ENCODE assay signal across 22 mouse cellular contexts in the genomic region with DNA sequence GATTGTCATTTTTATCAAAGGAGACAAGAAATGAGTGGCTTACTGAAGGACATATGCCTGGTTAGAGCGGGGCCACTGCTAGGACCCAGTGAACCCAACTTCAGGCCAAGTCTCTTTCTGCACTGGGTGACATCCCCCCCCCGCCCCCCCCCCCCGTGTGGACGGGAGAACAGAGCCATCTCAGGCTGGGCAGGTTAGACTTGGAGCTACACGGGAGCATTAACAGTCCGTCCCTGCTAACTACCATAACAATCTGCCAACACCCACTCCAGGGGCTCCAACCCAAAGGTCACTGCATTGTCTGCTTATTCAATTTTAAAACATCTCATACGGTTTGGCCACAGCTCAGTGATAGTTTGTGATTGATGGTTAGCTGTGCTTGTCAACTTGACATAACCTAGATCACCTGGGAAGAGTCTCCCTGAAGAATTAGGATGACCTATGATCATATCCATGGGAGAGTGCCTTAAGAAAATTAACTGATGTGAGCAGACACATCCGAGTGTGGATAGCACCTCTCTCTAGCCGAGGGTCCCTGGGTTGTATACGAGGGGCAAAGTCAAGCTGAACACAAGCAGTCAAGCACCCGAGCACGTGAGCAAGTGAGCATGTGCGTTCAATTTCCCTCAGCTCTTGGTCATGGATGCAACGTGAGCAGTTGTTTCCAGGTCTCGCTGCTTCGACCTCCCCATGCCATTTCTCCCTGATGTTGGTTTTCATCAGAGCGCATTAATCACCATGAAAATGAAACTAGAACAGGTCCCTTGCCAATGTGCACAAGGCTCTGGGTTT. TPM values are rescaled to one million over a fixed set of nuclear protein-coding genes. Genes with fewer than 3 reads are reported as not detected.
A peak's percentile ranks its signal among the peaks of the same experiment; 100 is the strongest.
DNase-seq lines count a peak whose midpoint lies in the region; ATAC-seq and TF ChIP-seq lines count a peak whose summit lies in the region.
"Had no signal": no experiment of that assay in that cellular context is flagged by ENCODE, and none has a peak within 500 bp of the region (broad histone marks: within the 10 kb centered on the region; RNA-seq: fewer than 3 reads in every experiment).

No protein-coding gene starts in this region.

- H3K4me1 ChIP-seq in cerebellum, adult 2 months (ENCODE audit: control insufficient read depth, insufficient read depth, low read length): peaks cover 21% of the 10 kb centered on the region
- peaks cover 50% of the 10 kb centered on the region for H3K4me1 ChIP-seq in forebrain, embryonic 15.5 days
- peaks cover 54% of the 10 kb centered on the region for H3K4me1 ChIP-seq in forebrain, embryonic 12.5 days
- peaks cover 22% of the 10 kb centered on the region for H3K4me1 ChIP-seq in midbrain, embryonic 11.5 days (ENCODE audit: control insufficient read depth, insufficient read depth, low read length)
- H3K4me1 ChIP-seq in midbrain, embryonic 10.5 days: peaks cover 69% of the 10 kb centered on the region
- peaks cover 13% of the 10 kb centered on the region; the same call in 1 of the 2 replicates for H3K4me1 ChIP-seq in midbrain, postnatal 0 days (ENCODE audit: insufficient read depth, low read length)

- peak overlapping the region; percentile 22; the same call in 1 of the 2 replicates for H3K4me2 ChIP-seq in forebrain, embryonic 15.5 days (replicated peaks)
- H3K4me2 ChIP-seq in forebrain, embryonic 12.5 days: no peak overlapping the region
- no peak overlapping the region for H3K4me2 ChIP-seq in midbrain, embryonic 11.5 days
- H3K4me2 ChIP-seq in midbrain, postnatal 0 days (ENCODE audit: low read depth, low read length, poor library complexity, severe bottlenecking): peak overlapping the region; percentile 22; the same call in 1 of the 2 replicates
- H3K4me2 ChIP-seq: embryonic facial prominence, embryonic 12.5 days; heart, embryonic 11.5 days; limb, embryonic 15.5 days; lung, embryonic 14.5 days had no signal

- no peak overlapping the region for H3K9ac ChIP-seq in forebrain, embryonic 15.5 days (replicated peaks)
- no peak overlapping the region for H3K9ac ChIP-seq in forebrain, embryonic 12.5 days
- no peak overlapping the region for H3K9ac ChIP-seq in midbrain, embryonic 11.5 days (ENCODE audit: low read length)
- no peak overlapping the region for H3K9ac ChIP-seq in midbrain, postnatal 0 days (replicated peaks; ENCODE audit: low read length, poor library complexity, severe bottlenecking)
- H3K9ac ChIP-seq: embryonic facial prominence, embryonic 12.5 days; limb, embryonic 15.5 days; liver, embryonic 14.5 days; lung, embryonic 14.5 days had no signal

- no peak for TF ChIP-seq POLR2A in cerebellum, adult 2 months (IDR thresholded peaks at IDR 0.05; ENCODE audit: borderline replicate concordance, insufficient read depth, low read length)

- H3K4me3 ChIP-seq in cerebellum, adult 2 months (replicated peaks; ENCODE audit: insufficient read depth, low read depth, low read length): peak overlapping the region; percentile 30
- no peak overlapping the region for H3K4me3 ChIP-seq in forebrain, embryonic 15.5 days
- H3K4me3 ChIP-seq in forebrain, embryonic 12.5 days (replicated peaks): no peak overlapping the region
- no peak overlapping the region for H3K4me3 ChIP-seq in midbrain, embryonic 11.5 days (ENCODE audit: low read depth, low read length)
- H3K4me3 ChIP-seq in midbrain, embryonic 10.5 days: no peak overlapping the region
- no peak overlapping the region for H3K4me3 ChIP-seq in midbrain, postnatal 0 days (ENCODE audit: low read depth, low read length)
- H3K4me3 ChIP-seq: embryonic facial prominence, embryonic 12.5 days; limb, embryonic 15.5 days had no signal

- peak overlapping the region; percentile 74 for H3K27ac ChIP-seq in cerebellum, adult 2 months (ENCODE audit: insufficient read depth, low read length)
- H3K27ac ChIP-seq in forebrain, embryonic 15.5 days (replicated peaks): no peak overlapping the region
- H3K27ac ChIP-seq in forebrain, embryonic 12.5 days: no peak overlapping the region; the same call in 1 of the 2 replicates
- H3K27ac ChIP-seq in midbrain, embryonic 11.5 days (ENCODE audit: low read depth, low read length): no peak overlapping the region
- H3K27ac ChIP-seq in midbrain, embryonic 10.5 days (replicated peaks): no peak overlapping the region
- no peak overlapping the region for H3K27ac ChIP-seq in midbrain, postnatal 0 days (ENCODE audit: low read depth, low read length)
- H3K27ac ChIP-seq: embryonic facial prominence, embryonic 12.5 days; limb, embryonic 15.5 days; liver, embryonic 14.5 days had no signal

- TF ChIP-seq CTCF in cerebellum, adult 2 months (IDR thresholded peaks at IDR 0.05; ENCODE audit: borderline replicate concordance, insufficient read depth, low read depth, low read length): no peak
- TF ChIP-seq CTCF in midbrain, postnatal 0 days (IDR thresholded peaks at IDR 0.05): no peak

- DNase-seq in cerebellum, adult 2 months: peak; percentile 32 to 52
- DNase-seq in cerebellum, adult 9-11 months: no peak
- peak; percentile 82 for DNase-seq in midbrain, embryonic 11.5 days (ENCODE audit: low spot score, missing footprints)
- DNase-seq in midbrain, embryonic 10.5 days (ENCODE audit: low spot score): no peak
- no peak for DNase-seq in midbrain, postnatal 0 days (ENCODE audit: low spot score)
- DNase-seq in layer of hippocampus, postnatal 36 days: no peak
- DNase-seq: adrenal gland, adult 8-10 months; heart, postnatal 10 days; kidney, adult 18-20 months; kidney, postnatal 4 days; lung, embryonic 14.5 days; right cerebral cortex, postnatal 25 days; spleen, adult 18-20 months had no signal

- no peaks in the 10 kb centered on the region for H3K27me3 ChIP-seq in cerebellum, adult 2 months (ENCODE audit: control insufficient read depth, insufficient read depth, low read length)
- H3K27me3 ChIP-seq in forebrain, embryonic 15.5 days: no peaks in the 10 kb centered on the region
- no peaks in the 10 kb centered on the region for H3K27me3 ChIP-seq in forebrain, embryonic 12.5 days
- H3K27me3 ChIP-seq in midbrain, embryonic 11.5 days (ENCODE audit: control insufficient read depth, insufficient read depth, low read length): no peaks in the 10 kb centered on the region
- H3K27me3 ChIP-seq in midbrain, embryonic 10.5 days (ENCODE audit: low read depth, poor library complexity, severe bottlenecking): peaks cover 22% of the 10 kb centered on the region
- no peaks in the 10 kb centered on the region for H3K27me3 ChIP-seq in midbrain, postnatal 0 days (ENCODE audit: insufficient read depth, low read length)
- H3K27me3 ChIP-seq: limb, embryonic 15.5 days had no signal

- WGBS in cerebellum, adult 2 months: 21% methylated on average over 17 of the region's 17 CpGs
- WGBS in forebrain, embryonic 15.5 days: 73% methylated on average over 17 of the region's 17 CpGs
- 86% methylated on average over 14 of the region's 17 CpGs for WGBS in forebrain, embryonic 12.5 days
- 74% methylated on average over 17 of the region's 17 CpGs for WGBS in midbrain, embryonic 11.5 days
- 80% methylated on average over 17 of the region's 17 CpGs for WGBS in midbrain, embryonic 10.5 days
- WGBS in midbrain, postnatal 0 days: 75% methylated on average over 16 of the region's 17 CpGs

- no peak for ATAC-seq in forebrain, embryonic 15.5 days (replicated peaks)
- ATAC-seq in forebrain, embryonic 12.5 days (ENCODE audit: low FRiP score): no peak
- ATAC-seq in midbrain, embryonic 11.5 days (ENCODE audit: low FRiP score): no peak
- no peak for ATAC-seq in midbrain, postnatal 0 days (ENCODE audit: low FRiP score)
- ATAC-seq: activated CD4-positive, CD25-positive, alpha-beta regulatory T cell, adult 4 months had no signal

- H3K36me3 ChIP-seq in forebrain, embryonic 15.5 days: no peaks in the 10 kb centered on the region
- H3K36me3 ChIP-seq in forebrain, embryonic 12.5 days (replicated peaks): 0 out of 2 replicates have a peak, but pooled peaks cover 6% of the 10 kb centered on the region
- H3K36me3 ChIP-seq in midbrain, embryonic 11.5 days (ENCODE audit: control insufficient read depth, insufficient read depth, low read length): no peaks in the 10 kb centered on the region
- peaks cover 5% of the 10 kb centered on the region for H3K36me3 ChIP-seq in midbrain, embryonic 10.5 days
- H3K36me3 ChIP-seq in midbrain, postnatal 0 days (ENCODE audit: insufficient read depth, low read length): no peaks in the 10 kb centered on the region
- H3K36me3 ChIP-seq: embryonic facial prominence, embryonic 12.5 days; limb, embryonic 15.5 days had no signal

- no peaks in the 10 kb centered on the region for H3K9me3 ChIP-seq in forebrain, embryonic 15.5 days
- H3K9me3 ChIP-seq in forebrain, embryonic 12.5 days: no peaks in the 10 kb centered on the region
- no peaks in the 10 kb centered on the region for H3K9me3 ChIP-seq in midbrain, embryonic 11.5 days (ENCODE audit: control insufficient read depth, low read length)
- H3K9me3 ChIP-seq in midbrain, embryonic 10.5 days (replicated peaks): no peaks in the 10 kb centered on the region
- no peaks in the 10 kb centered on the region for H3K9me3 ChIP-seq in midbrain, postnatal 0 days (ENCODE audit: low read length)
- H3K9me3 ChIP-seq: embryonic facial prominence, embryonic 12.5 days; limb, embryonic 15.5 days had no signal

RNA-seq across cellular contexts. Expression of a gene that starts 4.1 kb away (rescaled TPM):
- 132 and 145 TPM in 2 replicates for polyA plus RNA-seq in cerebellum, adult 2 months (2012; rRNA removed)
- polyA plus RNA-seq in forebrain, embryonic 15.5 days (2015; fragmentation: Nextera tagmentation; extraction: Ambion mirVana): 135 TPM in 2 replicates
- 119 and 157 TPM in 2 replicates for polyA plus RNA-seq in forebrain, embryonic 12.5 days (2016; fragmentation: Nextera tagmentation; extraction: Ambion mirVana)
- 69.5 and 73.3 TPM in 2 replicates for polyA plus RNA-seq in midbrain, embryonic 11.5 days (2014; fragmentation: Nextera tagmentation; extraction: Ambion mirVana)
- 47.7 and 66.6 TPM in 2 replicates for polyA plus RNA-seq in midbrain, embryonic 10.5 days (2016; fragmentation: Nextera tagmentation; extraction: Ambion mirVana)
- total RNA-seq in midbrain, postnatal 0 days (2014; rRNA removed): 127 and 136 TPM in 2 replicates
- polyA plus RNA-seq in midbrain, postnatal 0 days (2015; fragmentation: Nextera tagmentation; extraction: Ambion mirVana): 96.8 and 113 TPM in 2 replicates
- 10 to 100 TPM; 94.4 to 96.4 TPM for total RNA-seq in layer of hippocampus, postnatal 36 days (2021)
- total RNA-seq: megakaryocyte, adult 5-6 weeks; monocyte, adult 5-6 weeks had no signal
- polyA plus RNA-seq: activated CD4-positive, CD25-positive, alpha-beta regulatory T cell, adult 4 months had no signal

RNA-seq across cellular contexts. Expression of a gene that starts 32.7 kb away (rescaled TPM):
- polyA plus RNA-seq in cerebellum, adult 2 months (2012; rRNA removed): 11.8 and 12.1 TPM in 2 replicates
- polyA plus RNA-seq in forebrain, embryonic 15.5 days (2015; fragmentation: Nextera tagmentation; extraction: Ambion mirVana): 9.6 and 10.2 TPM in 2 replicates
- 20.1 and 21.2 TPM in 2 replicates for polyA plus RNA-seq in forebrain, embryonic 12.5 days (2016; fragmentation: Nextera tagmentation; extraction: Ambion mirVana)
- 21.0 and 22.5 TPM in 2 replicates for polyA plus RNA-seq in midbrain, embryonic 11.5 days (2014; fragmentation: Nextera tagmentation; extraction: Ambion mirVana)
- 16.2 and 16.5 TPM in 2 replicates for polyA plus RNA-seq in midbrain, embryonic 10.5 days (2016; fragmentation: Nextera tagmentation; extraction: Ambion mirVana)
- 14.9 and 17.0 TPM in 2 replicates for total RNA-seq in midbrain, postnatal 0 days (2014; rRNA removed)
- 4.8 and 5.2 TPM in 2 replicates for polyA plus RNA-seq in midbrain, postnatal 0 days (2015; fragmentation: Nextera tagmentation; extraction: Ambion mirVana)
- 10 to 100 TPM; 13.0 to 14.0 TPM for total RNA-seq in layer of hippocampus, postnatal 36 days (2021)

RNA-seq across cellular contexts. Expression of a gene that starts 34.9 kb away (rescaled TPM):
- 14.8 and 15.7 TPM in 2 replicates for polyA plus RNA-seq in cerebellum, adult 2 months (2012; rRNA removed)
- polyA plus RNA-seq in forebrain, embryonic 15.5 days (2015; fragmentation: Nextera tagmentation; extraction: Ambion mirVana): 6.6 and 7.4 TPM in 2 replicates
- polyA plus RNA-seq in forebrain, embryonic 12.5 days (2016; fragmentation: Nextera tagmentation; extraction: Ambion mirVana): 13.9 and 18.4 TPM in 2 replicates
- polyA plus RNA-seq in midbrain, embryonic 11.5 days (2014; fragmentation: Nextera tagmentation; extraction: Ambion mirVana): 14.5 and 18.0 TPM in 2 replicates
- polyA plus RNA-seq in midbrain, embryonic 10.5 days (2016; fragmentation: Nextera tagmentation; extraction: Ambion mirVana): 13.0 and 14.2 TPM in 2 replicates
- total RNA-seq in midbrain, postnatal 0 days (2014; rRNA removed): 5.6 and 8.2 TPM in 2 replicates
- polyA plus RNA-seq in midbrain, postnatal 0 days (2015; fragmentation: Nextera tagmentation; extraction: Ambion mirVana): 5.4 and 6.4 TPM in 2 replicates
- total RNA-seq in layer of hippocampus, postnatal 36 days (2021): 10 to 100 TPM; 14.5 to 14.8 TPM
- total RNA-seq: megakaryocyte, adult 5-6 weeks; monocyte, adult 5-6 weeks had no signal
- polyA plus RNA-seq: activated CD4-positive, CD25-positive, alpha-beta regulatory T cell, adult 4 months had no signal

Comparison
In these comparisons a context has a peak if more than half of its experiments do, and no peak if none do; other contexts are left out.
1. DNase-seq: peak in cerebellum, adult 2 months (2 of 2) and midbrain, embryonic 11.5 days (single experiment); none in cerebellum, adult 9-11 months (single experiment), midbrain, embryonic 10.5 days (single experiment), midbrain, postnatal 0 days (single experiment) and layer of hippocampus, postnatal 36 days (0 of 2).
2. H3K4me2 ChIP-seq: peak in forebrain, embryonic 15.5 days (single experiment) and midbrain, postnatal 0 days (single experiment); none in forebrain, embryonic 12.5 days (single experiment) and midbrain, embryonic 11.5 days (single experiment).